Mouse (Mus musculus) inflammation-experienced regulatory T-cells, adult 6 months (primary cell): Measurements from ENCODE around the gene Vat1l. TPM values are rescaled to one million over a fixed set of nuclear protein-coding genes. Genes with fewer than 3 reads are reported as not detected.

Experiments used
- ATAC-seq: one replicate; pipeline ENCODE4 v1.8.0; 2017
- polyA plus RNA-seq, 3 experiments: library from polyadenylated mRNA; unstranded; fragments of 100-300 nt; shearing (Covaris generic); gene quantifications; one replicate each; pipeline ENCODE4 v1.2.1; 2017

The Vat1l gene
- polyA plus RNA-seq, 3 experiments from 2014 or later = 0.55 to 0.62 TPM; not detected in 1

- no peak for ATAC-seq
These were observed 193.9 kb downstream of the Vat1l start for GRCm38 (mm10) chr8:114399273-114399672.

DNA sequence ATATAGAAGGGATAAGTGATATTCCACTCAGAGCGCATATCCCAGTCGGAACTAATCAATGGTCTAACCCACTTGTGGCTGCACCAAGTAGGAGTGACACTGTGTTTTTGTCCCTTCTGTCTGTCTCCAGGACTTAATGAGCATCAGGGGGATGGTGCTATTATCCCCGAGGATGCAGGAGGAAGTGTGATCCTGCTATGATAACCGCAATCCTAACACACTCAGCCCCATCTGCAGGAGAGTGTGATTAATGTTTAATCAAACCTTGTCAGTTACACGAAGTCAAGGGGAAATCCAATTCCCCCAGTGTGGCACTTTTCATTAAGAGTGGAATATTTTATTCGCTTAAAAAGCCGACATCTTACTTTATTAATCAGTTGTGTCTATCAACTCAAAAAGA lies 196.3 kb downstream of the Vat1l start:
- no peak for ATAC-seq

- ATAC-seq = no peak
These were observed 206.0 kb downstream of the Vat1l start for GRCm38 (mm10) chr8:114411421-114411820.

- ATAC-seq = no peak
These were observed 212.4 kb downstream of the Vat1l start, which contains the start of gene Clec3a for GRCm38 (mm10) chr8:114417786-114418185. Clec3a (plus strand) TSS chr8:114418086.

DNA sequence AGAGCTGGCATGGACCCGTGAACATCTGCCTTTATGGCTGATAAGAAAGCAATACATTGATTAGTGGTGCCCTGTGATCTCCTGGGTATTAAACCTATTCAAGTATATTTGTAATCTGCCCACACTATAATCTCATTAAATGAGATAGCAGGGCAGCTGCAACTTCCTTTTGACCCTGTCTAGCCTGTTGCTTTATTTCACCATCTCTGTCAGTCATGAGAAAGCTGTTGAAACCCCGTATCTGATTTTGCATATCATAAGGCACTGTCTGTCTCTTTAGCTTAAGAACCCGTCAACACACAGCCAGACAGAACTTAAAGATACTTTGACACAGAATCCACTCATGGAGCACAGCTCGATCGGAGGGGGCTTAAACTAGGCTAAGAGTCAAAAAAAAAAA lies 213.1 kb downstream of the Vat1l start:
- ATAC-seq = no peak

DNA sequence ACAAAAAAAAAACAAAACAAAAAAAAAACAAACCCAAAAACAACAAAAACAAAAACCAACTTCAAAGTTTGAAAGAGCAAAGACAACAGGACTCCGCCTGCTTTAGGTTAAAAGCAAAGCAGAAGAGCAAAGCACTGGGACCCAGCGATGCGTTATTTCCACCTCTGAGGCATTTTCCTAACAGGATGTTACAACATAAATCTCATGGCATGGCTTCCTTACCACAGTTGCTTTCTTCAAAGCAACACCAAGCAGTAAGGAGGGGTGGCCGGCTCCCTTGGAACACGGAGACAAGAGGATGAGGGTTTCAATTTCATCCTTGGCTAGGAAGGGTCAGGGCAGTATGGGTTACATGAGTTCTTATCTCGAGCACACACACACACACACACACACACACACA lies 213.5 kb downstream of the Vat1l start:
- no peak for ATAC-seq

DNA sequence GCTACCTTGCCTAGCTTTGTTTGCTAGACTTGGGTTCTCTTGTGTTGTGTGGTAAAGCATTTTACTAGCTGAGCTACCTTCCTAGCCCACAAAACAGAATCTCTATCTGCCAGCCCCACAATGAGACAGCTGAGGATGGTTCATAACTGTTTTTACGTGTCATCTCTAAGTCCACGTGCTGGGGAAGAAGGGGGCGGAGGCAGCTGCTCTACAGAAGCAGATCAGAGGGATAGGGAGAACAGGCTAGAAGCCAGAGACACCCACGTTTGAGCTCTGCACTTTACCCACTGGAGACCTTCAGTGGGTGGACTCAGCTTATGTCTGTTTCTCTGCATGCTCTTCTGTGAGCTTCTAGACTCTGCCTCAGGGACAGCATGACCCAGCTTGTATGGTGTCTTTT lies 216.1 kb downstream of the Vat1l start:
- no peak for ATAC-seq

Other genes with a start within 250 kb of the Vat1l start
- gene Nudt7, start 72.1 kb upstream of the Vat1l start, polyA plus RNA-seq = 10 to 100 TPM in 2 of 3 experiments, 1 to 10 TPM in 1; 8.8 to 13.6 (median 11.9) TPM
- gene Clec3a, start 212.5 kb downstream of the Vat1l start, polyA plus RNA-seq = not detected
- 10 to 100 TPM in 2 of 3 experiments, 1 to 10 TPM in 1; 8.6 to 17.2 (median 12.6) TPM for gene Wwox, start 234.0 kb downstream of the Vat1l start, polyA plus RNA-seq